Mouse (Mus musculus) MEL (cell line): ENCODE measurements at regions not wholly inside any gene's neighbourhood (a gene's known extent, or its start where the extent isn't known, plus 50 kb on each side); places are given as distances from the start of the nearest gene placed in this dataset.

Source experiments
- DNase-seq: peaks from one replicate; pipeline ENCODE4 v3.0.0; 2011; ENCODE audit warnings: low read depth, low spot score
- H3K27ac ChIP-seq: 2 replicates; pipeline ENCODE4 v1.5.1; 2012; ENCODE audit warnings: low read depth, mild to moderate bottlenecking, control low read depth, low read length, moderate library complexity; ENCODE audit not compliant: control insufficient read depth
- H3K27me3 ChIP-seq, 2 experiments: fragments of 150-350 bp in 1 of 2; sonication (generic) in 1 of 2; 2 replicates each; pipeline ENCODE4 v1.6.1; 2012; ENCODE audit warnings: low read length in 2 of 2, mild to moderate bottlenecking in 2 of 2, improper control_type of control experiment in 1 of 2, moderate library complexity in 1 of 2; ENCODE audit not compliant: insufficient read depth in 2 of 2, control insufficient read depth in 1 of 2
- H3K36me3 ChIP-seq, 2 experiments: 2 replicates each; pipeline ENCODE4 v1.6.1; 2012 to 2014; ENCODE audit warnings: low read length in 2 of 2, improper control_type of control experiment in 1 of 2, inconsistent platforms in 1 of 2, mild to moderate bottlenecking in 1 of 2; ENCODE audit not compliant: insufficient read depth in 2 of 2, control insufficient read depth in 1 of 2
- H3K4me1 ChIP-seq, 2 experiments: fragments of 150-350 bp in 1 of 2; sonication (generic) in 1 of 2; 2 replicates each; pipeline ENCODE4 v1.6.1; 2012; ENCODE audit warnings: low read length in 2 of 2, improper control_type of control experiment in 1 of 2, mild to moderate bottlenecking in 1 of 2; ENCODE audit not compliant: insufficient read depth in 2 of 2, control insufficient read depth in 1 of 2
- H3K4me3 ChIP-seq, 2 experiments: fragments of 150-350 bp in 1 of 2; sonication (generic) in 1 of 2; 2 replicates each; pipeline ENCODE4 v1.5.1; 2012; ENCODE audit warnings: low read depth in 2 of 2, low read length in 2 of 2, mild to moderate bottlenecking in 2 of 2, moderate library complexity in 2 of 2, control low read depth in 1 of 2, improper control_type of control experiment in 1 of 2; ENCODE audit not compliant: control insufficient read depth in 1 of 2, insufficient read depth in 1 of 2
- H3K79me2 ChIP-seq: 2 replicates; pipeline ENCODE4 v1.6.1; 2012; ENCODE audit warnings: mild to moderate bottlenecking, low read length, moderate library complexity; ENCODE audit not compliant: control insufficient read depth, poor library complexity, insufficient read depth
- H3K9ac ChIP-seq: 2 replicates; pipeline ENCODE4 v1.6.1; 2012; ENCODE audit warnings: low read depth, mild to moderate bottlenecking, control low read depth, low read length, moderate library complexity; ENCODE audit not compliant: control insufficient read depth, poor library complexity, severe bottlenecking
- H3K9me3 ChIP-seq: fragments of 150-350 bp; sonication (generic); replicated peaks from 2 replicates; pipeline ENCODE4 v1.6.1; 2012; ENCODE audit warnings: mild to moderate bottlenecking, low read length, improper control_type of control experiment, moderate library complexity; ENCODE audit not compliant: insufficient read depth
- BHLHE40 ChIP-seq: IDR thresholded peaks from 2 replicates; pipeline ENCODE4 v1.6.1; 2012; ENCODE audit warnings: low read depth, mild to moderate bottlenecking, inconsistent platforms, low read length, improper control_type of control experiment, borderline replicate concordance
- CHD1 ChIP-seq: IDR thresholded peaks from 2 replicates; pipeline ENCODE4 v1.6.1; 2012; ENCODE audit warnings: low read depth, mild to moderate bottlenecking, inconsistent platforms, low read length, improper control_type of control experiment
- CHD2 ChIP-seq: IDR thresholded peaks from 2 replicates; pipeline ENCODE4 v1.6.1; 2011; ENCODE audit warnings: low read length, improper control_type of control experiment
- CTCF ChIP-seq, 3 experiments: IDR thresholded peaks in 2 of 3; conservative IDR thresholded peaks in 1 of 3; 2 replicates each; pipeline ENCODE4 v1.5.1; 2011 to 2012; ENCODE audit warnings: low read length in 3 of 3, low read depth in 2 of 3, mild to moderate bottlenecking in 2 of 3, improper control_type of control experiment in 1 of 3, inconsistent platforms in 1 of 3, mixed read lengths in 1 of 3, moderate library complexity in 1 of 3; ENCODE audit not compliant: control insufficient read depth in 1 of 3, insufficient read depth in 1 of 3, poor library complexity in 1 of 3, severe bottlenecking in 1 of 3
- ELF1 ChIP-seq: IDR thresholded peaks from 2 replicates; pipeline ENCODE4 v1.6.1; 2014; ENCODE audit warnings: low read depth, mild to moderate bottlenecking, inconsistent platforms, low read length, improper control_type of control experiment, moderate library complexity
- EP300 ChIP-seq, 2 experiments: IDR thresholded peaks; 2 replicates each; pipeline ENCODE4 v1.6.1; 2011; ENCODE audit warnings: improper control_type of control experiment in 2 of 2, low read length in 2 of 2, low read depth in 1 of 2, mild to moderate bottlenecking in 1 of 2
- ETS1 ChIP-seq: IDR thresholded peaks from 2 replicates; pipeline ENCODE4 v1.6.1; 2012; ENCODE audit warnings: low read depth, mild to moderate bottlenecking, inconsistent platforms, low read length, improper control_type of control experiment, moderate library complexity
- GATA1 ChIP-seq: IDR thresholded peaks from 2 replicates; pipeline ENCODE4 v1.6.1; 2011; ENCODE audit warnings: low read depth, low read length, improper control_type of control experiment
- MAFK ChIP-seq: IDR thresholded peaks from 2 replicates; pipeline ENCODE4 v1.6.1; 2011; ENCODE audit warnings: low read depth, mild to moderate bottlenecking, low read length, improper control_type of control experiment, borderline replicate concordance
- MEF2A ChIP-seq: IDR thresholded peaks from 2 replicates; pipeline ENCODE4 v1.6.1; 2014; ENCODE audit warnings: low read depth, mild to moderate bottlenecking, inconsistent platforms, low read length, improper control_type of control experiment; ENCODE audit not compliant: poor library complexity, insufficient replicate concordance, severe bottlenecking; ENCODE audit errors: extremely low read depth
- MXI1 ChIP-seq: IDR thresholded peaks from 2 replicates; pipeline ENCODE4 v1.6.1; 2011; ENCODE audit warnings: mild to moderate bottlenecking, low read depth, low read length, improper control_type of control experiment
- NRF1 ChIP-seq: IDR thresholded peaks from 2 replicates; pipeline ENCODE4 v1.6.1; 2014; ENCODE audit warnings: low read depth, mild to moderate bottlenecking, inconsistent platforms, low read length, improper control_type of control experiment, moderate library complexity; ENCODE audit not compliant: poor library complexity, insufficient read depth, severe bottlenecking
- POLR2AphosphoS2 ChIP-seq: IDR thresholded peaks from 2 replicates; pipeline ENCODE4 v1.6.1; 2011; ENCODE audit warnings: low read length, improper control_type of control experiment
- RCOR1 ChIP-seq: IDR thresholded peaks from 2 replicates; pipeline ENCODE4 v1.6.1; 2012; ENCODE audit warnings: low read depth, mild to moderate bottlenecking, inconsistent platforms, low read length, improper control_type of control experiment
- SMC3 ChIP-seq: IDR thresholded peaks from 2 replicates; pipeline ENCODE4 v1.6.1; 2011; ENCODE audit warnings: low read depth, low read length, improper control_type of control experiment
- TBP ChIP-seq: IDR thresholded peaks from 2 replicates; pipeline ENCODE4 v1.8.0; 2011; ENCODE audit warnings: low read depth, low read length, improper control_type of control experiment
- TCF12 ChIP-seq: IDR thresholded peaks from 2 replicates; pipeline ENCODE4 v1.6.1; 2014; ENCODE audit warnings: low read depth, mild to moderate bottlenecking, inconsistent platforms, low read length, improper control_type of control experiment, moderate library complexity
- UBTF ChIP-seq: IDR thresholded peaks from 2 replicates; pipeline ENCODE4 v1.6.1; 2012; ENCODE audit warnings: low read depth, mild to moderate bottlenecking, inconsistent platforms, low read length, improper control_type of control experiment, moderate library complexity, borderline replicate concordance; ENCODE audit not compliant: insufficient read depth
- USF1 ChIP-seq: IDR thresholded peaks from 2 replicates; pipeline ENCODE4 v1.6.1; 2014; ENCODE audit warnings: low read depth, mild to moderate bottlenecking, inconsistent platforms, low read length, improper control_type of control experiment, moderate library complexity
- USF2 ChIP-seq, 2 experiments: IDR thresholded peaks; 2 replicates each; pipeline ENCODE4 v1.6.1; 2011 to 2012; ENCODE audit warnings: improper control_type of control experiment in 2 of 2, low read length in 2 of 2, borderline replicate concordance in 1 of 2, inconsistent platforms in 1 of 2, low read depth in 1 of 2, mild to moderate bottlenecking in 1 of 2; ENCODE audit not compliant: insufficient read depth in 1 of 2
- ZKSCAN1 ChIP-seq: IDR thresholded peaks from 2 replicates; pipeline ENCODE4 v1.6.1; 2012; ENCODE audit warnings: low read depth, mild to moderate bottlenecking, inconsistent platforms, low read length, improper control_type of control experiment, moderate library complexity
- ZMIZ1 ChIP-seq: IDR thresholded peaks from 2 replicates; pipeline ENCODE4 v1.6.1; 2012; ENCODE audit warnings: low read depth, mild to moderate bottlenecking, inconsistent platforms, low read length, improper control_type of control experiment, moderate library complexity
- ZNF384 ChIP-seq: IDR thresholded peaks from 2 replicates; pipeline ENCODE4 v1.6.1; 2012; ENCODE audit warnings: low read depth, mild to moderate bottlenecking, inconsistent platforms, low read length, improper control_type of control experiment

- H3K9ac ChIP-seq, result no peak overlapping the region
- no peak overlapping the region for H3K4me3 ChIP-seq
- no peaks in the 10 kb centered on the region for H3K4me1 ChIP-seq
- peak; percentile 41 for DNase-seq
- TF ChIP-seq ZMIZ1 (no peak), ETS1 (no peak), NRF1 (no peak), UBTF (no peak), TBP (no peak), MEF2A (no peak)
- H3K36me3 ChIP-seq, result no peaks in the 10 kb centered on the region
- no peak overlapping the region for H3K27ac ChIP-seq
- no peaks in the 10 kb centered on the region for H3K27me3 ChIP-seq
- H3K79me2 ChIP-seq, result no peaks in the 10 kb centered on the region
- H3K9me3 ChIP-seq, result no peaks in the 10 kb centered on the region
Observed at GRCm38 (mm10) chr13:106638706-106639385, 297.9 kb downstream of the Ipo11 start.

- DNase-seq, result no peak
- Histone ChIP-seq H3K4me3 (no peak overlapping the region), H3K27me3 (no peaks in the 10 kb centered on the region), H3K9me3 (no peaks in the 10 kb centered on the region), H3K36me3 (no peaks in the 10 kb centered on the region), H3K79me2 (no peaks in the 10 kb centered on the region), H3K9ac (no peak overlapping the region), H3K27ac (no peak overlapping the region), H3K4me1 (no peaks in the 10 kb centered on the region)
- TF ChIP-seq MAFK (no peak), BHLHE40 (no peak), SMC3 (no peak), ZNF384 (no peak), EP300 (IDR thresholded peaks at IDR 0.05; ENCODE audit: low read depth in 1 of 2, low read length in 2 of 2) (no peak), USF1 (no peak), ELF1 (no peak), TCF12 (no peak), MXI1 (no peak), UBTF (no peak), CHD1 (no peak), CTCF (IDR thresholded peaks at IDR 0.05 in 2 of 3, conservative IDR thresholded peaks at IDR 0.05 in 1 of 3; ENCODE audit: control insufficient read depth in 1 of 3, insufficient read depth in 1 of 3, low read depth in 2 of 3, low read length in 3 of 3, poor library complexity in 1 of 3, severe bottlenecking in 1 of 3) (no peak), RCOR1 (no peak), CHD2 (no peak), USF2 (IDR thresholded peaks at IDR 0.05; ENCODE audit: borderline replicate concordance in 1 of 2, insufficient read depth in 1 of 2, low read depth in 1 of 2, low read length in 2 of 2) (no peak), GATA1 (no peak), ETS1 (no peak), POLR2AphosphoS2 (no peak), ZKSCAN1 (no peak)
Observed at GRCm38 (mm10) chr13:106591729-106592128, 345.0 kb downstream of the Ipo11 start.
